Mouse (Mus musculus): Measurements from ENCODE around the gene Misp. TPM values are rescaled to one million over a fixed set of nuclear protein-coding genes. Genes with fewer than 3 reads are reported as not detected.

Gene Misp
- polyA plus RNA-seq, 1 experiment from 2014 or later = 3.9 TPM

DNA sequence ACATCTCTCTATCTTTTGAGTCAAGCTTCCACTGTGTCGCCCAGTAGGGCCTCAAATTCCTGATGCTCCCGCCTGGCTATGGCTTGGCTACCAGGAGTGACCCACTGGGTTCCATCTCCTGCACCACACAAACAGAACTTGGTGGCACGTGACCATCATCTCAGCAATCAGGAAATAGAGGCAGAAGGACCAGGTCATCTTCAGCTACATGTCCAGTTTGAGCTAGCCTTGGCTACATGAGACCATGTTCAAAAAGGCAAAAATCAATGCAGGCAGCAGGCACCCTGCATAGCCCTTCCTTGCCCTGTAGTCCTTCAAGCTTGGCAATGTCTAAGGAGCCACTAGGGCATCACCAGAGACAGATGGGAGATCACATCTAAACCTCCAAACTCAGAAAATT is 19.3 kb downstream of the Misp start:
- Histone ChIP-seq H3K4me3 (ENCODE audit: low read depth, low read length) (no peak overlapping the region), H3K27ac (replicated peaks; ENCODE audit: low read depth, low read length) (peak overlapping the region; percentile 95), H3K9me3 (ENCODE audit: control insufficient read depth, low read length) (no peaks in the 10 kb centered on the region), H3K9ac (ENCODE audit: low read depth, low read length) (no peak overlapping the region), H3K27me3 (replicated peaks; ENCODE audit: control insufficient read depth, insufficient read depth, low read length) (no peaks in the 10 kb centered on the region), H3K4me2 (ENCODE audit: low read depth, low read length) (peak overlapping the region; percentile 76), H3K4me1 (ENCODE audit: control insufficient read depth, insufficient read depth, low read length) (peaks cover 21% of the 10 kb centered on the region), H3K36me3 (ENCODE audit: control insufficient read depth, insufficient read depth, low read length) (no peaks in the 10 kb centered on the region)
- ATAC-seq (ENCODE audit: low read depth) (no peak), DNase-seq (ENCODE audit: low spot score) (no peak)
- 87% methylated on average over 3 of the region's 3 CpGs for WGBS

DNA sequence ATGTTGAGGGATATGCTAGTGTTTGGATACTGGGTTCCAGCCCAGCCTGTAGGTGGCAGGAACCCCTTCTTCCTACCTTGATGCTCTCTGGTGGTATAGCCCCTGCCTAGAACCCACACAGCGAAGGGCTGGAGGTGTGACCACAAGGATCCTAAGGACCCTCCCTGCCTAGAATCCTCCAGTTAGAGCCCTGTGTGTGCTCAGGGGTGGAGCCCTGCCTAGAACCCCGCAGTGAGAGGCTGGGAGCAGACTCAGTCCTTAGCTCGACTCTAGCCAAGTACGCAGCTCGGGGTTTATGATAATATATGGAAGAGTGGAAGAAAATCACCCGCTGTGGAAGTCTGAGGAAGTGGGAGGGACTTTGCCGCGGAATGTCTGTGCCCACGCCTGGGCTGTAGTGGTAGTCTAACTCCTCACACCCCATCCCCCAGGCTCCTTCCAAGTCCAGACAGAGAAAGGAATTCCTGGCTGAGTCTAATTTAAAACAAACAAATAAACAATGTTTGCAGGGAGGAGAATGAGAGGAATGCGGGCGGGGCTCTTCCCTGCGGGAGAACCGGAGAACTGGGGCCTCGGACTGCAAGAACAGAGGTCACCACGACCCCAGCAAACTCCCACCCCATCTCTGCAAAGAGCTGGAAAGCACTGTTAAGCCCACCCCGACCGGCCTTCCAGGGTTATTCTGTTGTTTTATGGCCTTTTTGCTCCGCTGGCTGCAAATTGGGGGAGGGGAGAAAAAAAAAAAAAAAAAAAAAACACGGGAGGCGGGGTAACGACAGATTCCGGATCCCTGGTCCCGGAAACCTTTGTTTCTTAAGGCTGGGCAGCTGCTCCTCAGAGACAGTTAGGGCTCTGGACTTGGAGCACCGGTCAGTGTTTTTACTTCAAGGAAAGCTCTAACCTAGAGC is 20.1 kb downstream of the Misp start:
- H3K9me3 ChIP-seq (ENCODE audit: control insufficient read depth, low read length) = no peaks in the 10 kb centered on the region
- DNase-seq (ENCODE audit: low spot score) (peak; percentile 95), ATAC-seq (ENCODE audit: low read depth) (peak; percentile 94)
- under 1% methylated on average over 24 of the region's 24 CpGs for WGBS
- H3K9ac ChIP-seq (ENCODE audit: low read depth, low read length) = peak overlapping the region; percentile 62
- H3K36me3 ChIP-seq (ENCODE audit: control insufficient read depth, insufficient read depth, low read length) = no peaks in the 10 kb centered on the region
- H3K4me2 ChIP-seq (ENCODE audit: low read depth, low read length) = peak overlapping the region; percentile 76
- peak overlapping the region; percentile 95 for H3K27ac ChIP-seq (replicated peaks; ENCODE audit: low read depth, low read length)
- no peaks in the 10 kb centered on the region for H3K27me3 ChIP-seq (replicated peaks; ENCODE audit: control insufficient read depth, insufficient read depth, low read length)
- peaks cover 21% of the 10 kb centered on the region for H3K4me1 ChIP-seq (ENCODE audit: control insufficient read depth, insufficient read depth, low read length)
- H3K4me3 ChIP-seq (ENCODE audit: low read depth, low read length) = peak overlapping the region; percentile 39

DNA sequence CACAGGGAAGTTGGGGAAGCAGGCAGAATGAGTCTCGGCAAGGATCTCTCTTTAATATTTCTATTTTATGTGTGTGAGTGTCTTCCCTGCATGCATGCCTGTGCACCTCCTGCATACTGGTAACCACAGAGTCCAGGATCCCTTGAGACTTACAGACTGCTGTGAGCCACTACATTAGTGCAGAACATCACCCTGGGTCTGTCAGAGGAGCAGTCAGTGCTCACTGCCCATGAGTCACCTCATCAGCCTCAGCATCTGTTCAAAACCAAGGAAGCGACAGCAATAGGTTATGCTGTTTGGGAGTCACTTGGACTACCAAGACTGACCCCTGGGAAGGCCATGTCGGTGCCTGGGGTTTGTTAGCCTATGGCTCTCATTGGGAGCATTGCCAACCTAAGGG is 21.5 kb downstream of the Misp start:
- H3K4me1 ChIP-seq (ENCODE audit: control insufficient read depth, insufficient read depth, low read length) = peaks cover 21% of the 10 kb centered on the region
- peak overlapping the region; percentile 13; the same call in 1 of the 2 replicates for H3K27ac ChIP-seq (replicated peaks; ENCODE audit: low read depth, low read length)
- ATAC-seq (ENCODE audit: low read depth) (no peak), DNase-seq (ENCODE audit: low spot score) (no peak)
- H3K4me2 ChIP-seq (ENCODE audit: low read depth, low read length) = no peak overlapping the region
- H3K27me3 ChIP-seq (replicated peaks; ENCODE audit: control insufficient read depth, insufficient read depth, low read length) = no peaks in the 10 kb centered on the region
- no peaks in the 10 kb centered on the region for H3K9me3 ChIP-seq (ENCODE audit: control insufficient read depth, low read length)
- H3K4me3 ChIP-seq (ENCODE audit: low read depth, low read length) = no peak overlapping the region
- H3K36me3 ChIP-seq (ENCODE audit: control insufficient read depth, insufficient read depth, low read length) = no peaks in the 10 kb centered on the region
- WGBS = 67% methylated on average over 3 of the region's 3 CpGs
- no peak overlapping the region for H3K9ac ChIP-seq (ENCODE audit: low read depth, low read length)

DNA sequence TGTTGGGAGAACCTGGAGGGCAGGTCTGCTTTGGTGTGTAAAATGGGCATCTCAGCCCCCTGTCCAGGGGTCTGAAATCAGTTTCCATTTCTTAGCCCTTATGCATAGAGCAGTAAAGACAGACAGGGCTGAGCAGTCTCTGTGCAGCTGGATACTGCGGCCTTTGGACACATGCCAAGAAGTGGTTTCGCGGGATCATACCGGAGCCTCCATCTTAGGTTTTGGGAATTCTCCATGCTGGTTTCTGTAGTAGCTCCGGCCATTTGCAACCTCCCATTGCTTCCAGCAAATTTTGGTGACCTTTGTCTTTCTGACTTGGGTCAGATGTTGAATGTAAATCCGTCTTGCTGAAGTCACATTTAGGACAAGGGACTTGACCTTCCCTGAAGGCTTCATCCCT is 22.7 kb downstream of the Misp start:
- peak; percentile 74 for DNase-seq (ENCODE audit: low spot score)
- Histone ChIP-seq H3K27ac (replicated peaks; ENCODE audit: low read depth, low read length) (no peak overlapping the region), H3K36me3 (ENCODE audit: control insufficient read depth, insufficient read depth, low read length) (no peaks in the 10 kb centered on the region), H3K4me1 (ENCODE audit: control insufficient read depth, insufficient read depth, low read length) (peaks cover 21% of the 10 kb centered on the region), H3K27me3 (replicated peaks; ENCODE audit: control insufficient read depth, insufficient read depth, low read length) (no peaks in the 10 kb centered on the region), H3K9ac (ENCODE audit: low read depth, low read length) (no peak overlapping the region), H3K4me2 (ENCODE audit: low read depth, low read length) (no peak overlapping the region), H3K4me3 (ENCODE audit: low read depth, low read length) (no peak overlapping the region), H3K9me3 (ENCODE audit: control insufficient read depth, low read length) (no peaks in the 10 kb centered on the region)
- 40% methylated on average over 6 of the region's 6 CpGs for WGBS
- ATAC-seq (ENCODE audit: low read depth) = no peak

DNA sequence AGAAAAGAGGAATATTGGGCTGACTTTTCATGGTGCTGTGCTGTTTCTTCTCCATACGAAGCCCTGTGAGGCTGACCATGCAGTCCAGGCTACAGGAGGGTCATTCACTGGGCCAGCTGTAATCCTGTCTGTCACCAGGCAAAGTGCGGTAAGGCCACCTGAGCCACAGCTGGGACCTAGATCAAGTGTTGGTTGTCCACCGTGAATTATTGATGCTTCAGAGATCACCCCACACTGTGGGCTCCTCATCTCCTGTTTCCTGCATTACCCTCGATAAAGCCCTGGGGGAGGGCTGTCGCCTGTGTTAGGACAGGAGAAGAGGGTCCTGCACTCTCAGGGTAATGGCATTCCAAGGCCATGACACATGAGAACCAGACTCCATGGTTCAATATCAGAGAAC is 25.8 kb downstream of the Misp start:
- H3K36me3 ChIP-seq (ENCODE audit: control insufficient read depth, insufficient read depth, low read length) = no peaks in the 10 kb centered on the region
- no peaks in the 10 kb centered on the region for H3K9me3 ChIP-seq (ENCODE audit: control insufficient read depth, low read length)
- no peak for DNase-seq (ENCODE audit: low spot score)
- no peak overlapping the region for H3K4me3 ChIP-seq (ENCODE audit: low read depth, low read length)
- H3K4me2 ChIP-seq (ENCODE audit: low read depth, low read length) = no peak overlapping the region
- H3K9ac ChIP-seq (ENCODE audit: low read depth, low read length) = no peak overlapping the region
- 53% methylated on average over 5 of the region's 5 CpGs for WGBS
- no peak overlapping the region for H3K27ac ChIP-seq (replicated peaks; ENCODE audit: low read depth, low read length)
- ATAC-seq (ENCODE audit: low read depth) = no peak
- no peaks in the 10 kb centered on the region for H3K27me3 ChIP-seq (replicated peaks; ENCODE audit: control insufficient read depth, insufficient read depth, low read length)
- peaks cover 19% of the 10 kb centered on the region for H3K4me1 ChIP-seq (ENCODE audit: control insufficient read depth, insufficient read depth, low read length)

DNA sequence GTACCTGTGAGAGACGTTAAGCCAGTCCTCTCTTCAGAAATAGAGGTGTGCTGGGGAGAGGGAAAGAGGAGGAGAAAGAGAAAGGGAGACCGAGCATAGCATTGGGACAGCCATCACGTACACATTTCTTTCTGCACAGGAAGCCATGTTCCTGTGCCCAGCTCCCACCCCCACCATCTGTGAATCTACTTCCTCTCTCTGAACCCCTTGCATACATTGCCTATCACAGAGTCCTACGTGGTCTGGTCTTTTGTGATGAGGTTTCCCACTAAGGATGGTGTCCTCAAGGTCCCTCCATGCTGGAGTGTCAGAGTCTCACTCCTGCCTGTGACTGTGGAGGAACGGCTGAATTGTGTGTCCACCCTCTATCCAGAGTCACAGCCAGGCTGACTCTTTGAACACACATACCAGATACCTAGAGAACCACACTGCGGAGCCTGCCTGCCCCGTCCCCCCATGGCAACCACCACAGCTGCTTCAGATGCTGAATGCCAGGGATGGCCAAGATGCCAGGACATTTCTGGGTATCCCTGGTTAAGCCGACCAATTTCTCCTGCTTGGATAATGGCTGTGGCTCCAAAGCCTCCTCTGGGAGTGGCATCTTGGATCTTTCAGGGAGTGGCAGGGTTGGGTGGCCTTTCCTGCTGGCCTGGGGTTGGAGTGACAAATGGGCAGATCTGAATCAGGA is 29.3 kb downstream of the Misp start:
- Histone ChIP-seq H3K9ac (ENCODE audit: low read depth, low read length) (no peak overlapping the region), H3K9me3 (ENCODE audit: control insufficient read depth, low read length) (no peaks in the 10 kb centered on the region), H3K27me3 (replicated peaks; ENCODE audit: control insufficient read depth, insufficient read depth, low read length) (no peaks in the 10 kb centered on the region), H3K4me2 (ENCODE audit: low read depth, low read length) (no peak overlapping the region), H3K36me3 (ENCODE audit: control insufficient read depth, insufficient read depth, low read length) (no peaks in the 10 kb centered on the region), H3K4me3 (ENCODE audit: low read depth, low read length) (no peak overlapping the region), H3K27ac (replicated peaks; ENCODE audit: low read depth, low read length) (no peak overlapping the region), H3K4me1 (ENCODE audit: control insufficient read depth, insufficient read depth, low read length) (peaks cover 21% of the 10 kb centered on the region)
- ATAC-seq (ENCODE audit: low read depth) (no peak), DNase-seq (ENCODE audit: low spot score) (no peak)
- WGBS = 80% methylated on average over 8 of the region's 8 CpGs

DNA sequence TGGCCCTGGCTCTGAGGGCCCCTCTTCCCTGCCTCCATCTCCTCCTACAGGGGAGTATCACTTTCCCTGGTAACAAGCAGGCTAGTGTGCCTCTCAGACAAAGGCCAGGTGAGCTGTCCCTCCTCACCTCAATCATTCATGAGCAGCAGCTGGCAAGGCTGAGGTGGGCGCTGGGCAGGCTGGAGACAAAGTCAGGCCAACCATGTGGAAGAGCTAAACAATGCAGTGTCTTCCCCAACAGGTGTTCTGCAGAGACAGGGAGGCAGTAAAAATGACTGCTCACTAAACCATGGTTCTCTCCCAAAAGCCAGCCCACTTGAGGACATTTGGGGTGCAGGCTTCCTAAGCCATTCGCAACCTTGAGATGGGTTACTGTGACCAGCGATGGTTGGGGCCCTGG is 30.9 kb downstream of the Misp start:
- Histone ChIP-seq H3K9ac (ENCODE audit: low read depth, low read length) (0 out of 2 replicates have a peak overlapping the region, but pooled peaks have one; percentile 49), H3K9me3 (ENCODE audit: control insufficient read depth, low read length) (no peaks in the 10 kb centered on the region), H3K27me3 (replicated peaks; ENCODE audit: control insufficient read depth, insufficient read depth, low read length) (no peaks in the 10 kb centered on the region), H3K4me3 (ENCODE audit: low read depth, low read length) (peak overlapping the region; percentile 1), H3K36me3 (ENCODE audit: control insufficient read depth, insufficient read depth, low read length) (peaks cover 7% of the 10 kb centered on the region; the same call in 1 of the 2 replicates), H3K27ac (replicated peaks; ENCODE audit: low read depth, low read length) (peak overlapping the region; percentile 100), H3K4me2 (ENCODE audit: low read depth, low read length) (peak overlapping the region; percentile 99), H3K4me1 (ENCODE audit: control insufficient read depth, insufficient read depth, low read length) (peaks cover 27% of the 10 kb centered on the region)
- DNase-seq (ENCODE audit: low spot score) (no peak), ATAC-seq (ENCODE audit: low read depth) (no peak)
- 47% methylated on average over 3 of the region's 3 CpGs for WGBS

DNA sequence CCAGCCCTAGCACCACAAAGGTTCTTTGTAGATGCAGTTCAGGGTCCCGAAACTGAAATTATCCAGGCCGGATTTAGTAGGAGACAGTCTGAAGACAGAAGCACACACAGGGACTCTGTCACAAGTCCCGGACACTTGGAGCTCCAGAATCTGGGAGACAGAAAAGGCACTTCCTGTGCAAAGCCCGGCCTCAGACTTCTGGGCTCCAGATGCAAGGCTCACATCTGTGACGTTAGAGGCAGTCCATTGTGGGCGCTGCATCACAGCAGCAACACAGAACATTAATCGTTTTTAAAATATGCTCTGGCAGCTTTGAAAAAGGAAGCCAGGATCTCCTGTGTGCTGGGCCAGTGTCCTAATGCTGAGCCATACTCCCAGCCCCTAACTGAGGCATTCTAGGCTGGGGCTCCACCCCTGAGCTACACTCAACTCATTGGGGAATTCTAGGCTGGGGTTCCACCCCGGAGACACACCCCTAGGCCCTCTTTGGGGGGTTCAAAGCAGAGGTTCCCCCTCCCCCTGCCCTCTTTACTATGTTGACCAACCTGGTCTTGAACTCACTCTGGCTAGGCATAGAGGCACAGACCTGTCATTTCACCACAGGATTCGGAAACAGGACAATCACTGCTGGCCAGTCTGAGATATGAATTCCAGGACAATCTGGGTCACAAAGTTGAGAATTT is 31.5 kb downstream of the Misp start:
- peak; percentile 85 for DNase-seq (ENCODE audit: low spot score)

More for the DNA sequence above, 31.5 kb downstream of the Misp start:
- peak overlapping the region; percentile 100 for H3K27ac ChIP-seq (replicated peaks; ENCODE audit: low read depth, low read length)
- peak overlapping the region; percentile 96 for H3K4me3 ChIP-seq (ENCODE audit: low read depth, low read length)
- peak overlapping the region; percentile 78 for H3K9ac ChIP-seq (ENCODE audit: low read depth, low read length)
- no peak for ATAC-seq (ENCODE audit: low read depth)
- H3K9me3 ChIP-seq (ENCODE audit: control insufficient read depth, low read length) = no peaks in the 10 kb centered on the region
- WGBS = 23% methylated on average over 9 of the region's 9 CpGs
- peaks cover 13% of the 10 kb centered on the region for H3K36me3 ChIP-seq (ENCODE audit: control insufficient read depth, insufficient read depth, low read length)
- no peaks in the 10 kb centered on the region for H3K27me3 ChIP-seq (replicated peaks; ENCODE audit: control insufficient read depth, insufficient read depth, low read length)
- peaks cover 32% of the 10 kb centered on the region for H3K4me1 ChIP-seq (ENCODE audit: control insufficient read depth, insufficient read depth, low read length)
- H3K4me2 ChIP-seq (ENCODE audit: low read depth, low read length) = peak overlapping the region; percentile 99

Data from embryonic facial prominence, embryonic 14.5 days (tissue).